Mouse (Mus musculus): ENCODE data around the gene Ndufaf8. TPM values are rescaled to one million over a fixed set of nuclear protein-coding genes. Genes with fewer than 3 reads are reported as not detected.

Ndufaf8 gene
- polyA plus RNA-seq, 2 experiments from 2014 or later, result 85.8 to 94.6 TPM

- no peak for ATAC-seq
Observed at GRCm38 (mm10) chr11:120136195-120136594, 37.5 kb downstream of the Ndufaf8 start.

DNA sequence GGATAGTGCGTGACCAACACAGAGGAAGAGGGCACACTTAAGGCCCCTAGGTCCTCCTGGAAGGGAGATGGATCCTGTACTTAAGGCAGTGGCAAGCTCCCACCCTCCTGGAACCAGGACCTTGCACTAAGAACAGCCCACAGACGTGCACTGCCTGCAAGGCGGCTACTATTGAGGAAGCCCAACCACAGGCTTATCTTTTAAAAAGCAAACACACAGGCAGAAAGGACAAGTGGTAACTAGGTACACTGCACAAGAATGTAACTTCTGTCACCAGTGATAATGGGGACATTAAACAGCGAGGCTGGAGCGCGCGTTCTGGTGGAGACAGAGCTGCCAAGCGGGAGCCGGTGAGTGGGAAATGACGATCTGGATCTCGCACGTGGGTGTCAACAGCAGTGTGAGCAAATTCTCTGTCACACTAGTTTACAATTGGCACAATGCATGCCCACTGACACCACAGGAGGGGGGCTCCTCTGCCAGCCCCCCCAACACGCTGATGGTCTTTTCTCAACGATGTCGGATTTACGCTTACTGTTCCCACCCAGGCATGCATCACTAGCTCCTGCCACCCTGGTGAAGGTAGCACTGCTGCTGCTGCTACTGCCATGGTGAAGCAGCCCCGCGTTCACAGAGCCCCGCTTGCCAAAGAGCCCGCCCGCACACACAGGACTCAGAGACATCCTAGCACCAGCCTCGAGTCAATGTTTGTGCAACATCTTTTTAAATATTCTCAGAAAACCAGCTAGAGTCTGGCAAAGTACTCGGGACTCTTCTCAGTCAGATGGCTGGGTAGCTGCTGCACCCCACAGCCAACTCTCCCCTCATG is 38.3 kb downstream of the Ndufaf8 start:
- no peak for ATAC-seq

GRCm38 (mm10) chr11:120137625-120138004 is 38.9 kb downstream of the Ndufaf8 start:
- no peak for ATAC-seq

DNA sequence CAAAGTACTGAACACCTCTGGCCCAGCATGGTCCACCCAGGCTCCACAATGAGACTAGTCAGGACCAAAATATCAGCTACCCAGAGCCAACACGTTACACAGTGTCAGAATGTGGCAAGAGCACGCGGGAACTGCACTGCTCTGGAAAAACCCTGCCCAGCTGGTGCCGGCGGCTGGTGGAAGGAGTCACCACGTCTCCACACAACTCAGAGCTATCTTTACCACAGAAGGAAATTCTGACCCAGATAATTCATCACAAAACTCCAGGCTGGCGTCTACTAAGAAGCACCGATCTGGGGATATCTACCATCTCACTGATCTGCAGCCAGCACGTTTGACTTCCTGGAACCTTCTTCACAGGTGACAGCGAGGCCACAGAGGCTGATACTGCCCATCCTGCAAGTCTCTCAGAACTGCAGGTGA is 40.6 kb downstream of the Ndufaf8 start:
- peak; percentile 35 for ATAC-seq

- no peak for ATAC-seq
Observed at GRCm38 (mm10) chr11:120140255-120140654, 41.5 kb downstream of the Ndufaf8 start.

GRCm38 (mm10) chr11:120142601-120143051 is 43.9 kb downstream of the Ndufaf8 start:
- peak; percentile 88 for ATAC-seq

DNA sequence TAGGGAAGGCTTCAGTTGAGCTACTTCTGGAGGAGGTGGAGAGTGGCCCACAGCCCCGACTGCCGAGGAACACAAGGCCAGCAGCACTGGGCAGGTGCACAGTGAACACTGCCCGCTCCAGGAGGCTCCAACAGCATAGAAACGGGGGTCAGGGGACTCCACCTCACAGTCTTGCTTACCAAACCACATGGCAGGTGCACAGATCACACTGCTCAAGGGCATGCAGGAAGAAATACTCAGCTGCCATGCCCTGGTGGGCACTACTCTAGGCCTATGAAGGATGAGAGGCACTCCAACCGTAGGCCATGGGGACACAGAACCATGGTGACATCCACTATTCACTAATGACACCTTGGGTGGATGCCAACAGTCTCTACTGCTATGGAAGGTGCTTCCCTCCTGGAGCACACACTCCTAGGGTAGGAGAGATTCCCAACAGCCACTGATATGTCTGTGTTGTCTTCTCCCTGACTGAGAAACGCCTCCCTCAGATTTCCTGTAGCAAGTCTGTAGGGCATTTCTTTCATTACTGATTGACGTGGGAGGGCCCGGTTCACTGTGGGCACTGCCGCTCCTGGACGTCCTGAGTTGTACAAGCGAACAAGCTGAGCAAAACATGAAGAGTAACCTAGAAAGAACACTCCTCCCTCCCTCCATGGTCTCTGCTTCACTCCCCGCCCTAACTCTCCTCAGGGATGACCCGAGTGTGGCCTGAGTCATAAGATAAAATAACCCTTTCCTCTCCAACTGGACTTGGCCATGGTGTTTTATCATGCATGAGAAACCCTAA is 45.2 kb downstream of the Ndufaf8 start:
- no peak for ATAC-seq

- no peak for ATAC-seq
Observed at GRCm38 (mm10) chr11:120148201-120148855, 49.6 kb downstream of the Ndufaf8 start.

DNA sequence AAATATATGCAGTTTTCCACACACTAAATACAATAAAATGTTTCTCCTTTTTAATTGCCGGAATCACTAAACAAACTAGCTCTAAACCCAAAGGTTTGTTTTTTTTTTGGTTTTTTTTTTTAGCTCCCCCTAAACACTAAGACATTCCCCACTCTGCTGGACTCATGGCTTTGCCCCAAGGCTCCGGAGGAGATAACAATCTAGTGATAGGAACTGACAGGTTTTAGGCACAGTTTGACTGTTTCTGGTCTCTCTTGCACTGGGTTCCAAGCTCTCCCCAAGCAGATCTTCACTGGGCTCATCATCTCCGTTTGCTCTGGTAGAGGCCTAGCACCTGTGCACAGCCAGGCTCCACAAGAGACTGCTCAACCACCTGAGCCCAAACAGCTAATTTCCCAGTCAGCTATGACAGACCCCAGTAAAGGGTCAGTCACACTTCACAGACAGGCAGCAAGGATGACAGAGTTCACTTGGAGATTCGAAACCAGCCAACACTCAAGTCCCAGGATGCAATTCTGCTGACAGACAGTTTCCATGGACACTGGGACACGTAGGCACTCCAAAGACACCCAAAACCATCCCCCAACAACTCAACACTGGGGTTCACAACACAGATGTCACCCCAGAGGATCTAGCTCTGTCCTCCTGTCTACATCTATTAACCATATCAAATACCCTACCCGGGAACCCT is 50.9 kb downstream of the Ndufaf8 start:
- ATAC-seq, result no peak

Other genes starting within 250 kb of the Ndufaf8 start
- 10 to 100 TPM; 46.6 to 52.0 TPM for gene Chmp6, start 185.5 kb upstream of the Ndufaf8 start, polyA plus RNA-seq (2017; shearing (Covaris generic))
- gene Baiap2, start 156.2 kb upstream of the Ndufaf8 start, polyA plus RNA-seq (2017; shearing (Covaris generic)), result 10 to 100 TPM in 1 of 2 experiments, 1 to 10 TPM in 1; 6.9 to 12.0 TPM
- not detected for gene Aatk, start 51.8 kb upstream of the Ndufaf8 start, polyA plus RNA-seq (2017; shearing (Covaris generic))
- gene Cep131, start 12.1 kb upstream of the Ndufaf8 start, polyA plus RNA-seq (2017; shearing (Covaris generic)), result 1 to 10 TPM; 1.2 to 1.5 TPM
- 10 to 100 TPM in 1 of 2 experiments, 1 to 10 TPM in 1; 7.3 to 10.4 TPM for gene Tepsin, start 197 bp upstream of the Ndufaf8 start, polyA plus RNA-seq (2017; shearing (Covaris generic))
- 10 to 100 TPM; 30.8 to 54.7 TPM for gene Slc38a10, start 52.4 kb downstream of the Ndufaf8 start, polyA plus RNA-seq (2017; shearing (Covaris generic))
- not detected for gene Bahcc1, start 134.0 kb downstream of the Ndufaf8 start, polyA plus RNA-seq (2017; shearing (Covaris generic))
- 1,000 to 10,000 TPM; 2,904 to 3,852 TPM for gene Actg1, start 249.6 kb downstream of the Ndufaf8 start, polyA plus RNA-seq (2017; shearing (Covaris generic))

All from activated CD4-positive, CD25-positive, alpha-beta regulatory T cell, adult 4 months (primary cell).